Mouse (Mus musculus) embryo, embryonic 10 days (tissue): ENCODE results near the gene Cyp2c54.
"Not testable (repeated sequence)": the region's sequence is repeated elsewhere in the genome, so short reads cannot be mapped to it uniquely, and the experiment has no call there.

Experiments
- DNase-seq: peaks from one replicate; pipeline ENCODE4 v3.0.0-alpha.2; 2015; ENCODE audit warnings: low spot score

Gene Cyp2c54

DNA sequence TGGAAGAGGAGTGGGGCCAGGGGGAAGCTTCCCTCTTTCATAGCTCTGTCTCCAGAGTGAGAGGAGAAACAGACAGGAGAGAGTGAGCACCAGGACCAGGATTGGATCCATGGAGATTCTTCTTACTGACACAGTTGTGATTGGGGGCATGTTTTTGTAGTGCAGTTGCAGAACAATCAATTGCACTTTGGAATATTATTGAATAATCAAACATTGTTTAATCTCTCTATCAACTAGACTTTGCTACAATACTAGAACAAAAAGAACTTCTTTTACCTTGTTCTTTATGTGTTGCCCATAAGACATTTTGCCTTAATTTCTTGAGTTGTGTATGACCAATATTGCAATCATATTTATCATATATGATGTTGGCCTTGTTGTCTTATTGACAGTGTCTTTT lies at the start of gene Cyp2c54:
Cyp2c54 (minus strand) TSS at position 127 of the 400 bp plus-strand sequence.
- DNase-seq = no peak

DNA sequence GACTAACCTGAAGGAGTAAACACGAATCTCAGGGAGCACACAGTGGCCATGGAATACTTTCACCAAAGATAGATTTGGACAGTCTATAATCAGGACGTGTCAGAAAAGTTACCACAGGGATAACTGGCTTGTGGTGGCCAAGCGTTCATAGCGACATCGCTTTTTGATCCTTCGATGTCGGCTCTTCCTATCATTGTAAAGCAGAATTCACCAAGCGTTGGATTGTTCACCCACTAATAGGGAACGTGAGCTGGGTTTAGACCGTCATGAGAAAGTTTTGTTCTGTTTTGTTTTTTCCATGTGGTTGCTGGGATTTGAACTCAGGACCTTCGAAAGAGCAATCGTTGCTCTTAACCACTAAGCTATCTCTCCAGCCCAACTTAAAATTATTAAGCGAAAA lies 46.0 kb upstream of the Cyp2c54 start:
- DNase-seq = not testable (repeated sequence)

DNA sequence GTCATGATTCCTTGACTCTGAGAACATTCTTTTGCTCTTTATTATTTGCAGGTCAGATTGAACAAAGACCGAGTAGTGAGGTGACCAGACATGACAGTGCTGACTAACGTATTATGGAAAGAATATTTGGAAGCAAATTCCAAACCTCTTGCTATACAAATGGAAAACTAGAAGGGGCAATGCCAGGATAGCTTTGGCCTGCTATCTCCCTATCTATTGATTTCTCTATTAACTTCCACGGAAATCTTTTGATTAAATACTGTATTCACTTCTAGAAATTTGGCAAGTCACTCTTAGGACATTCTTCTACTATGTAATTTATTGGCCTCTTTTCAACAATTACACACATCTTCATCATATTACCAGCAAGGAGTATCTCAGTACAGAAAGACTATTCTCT lies 17.5 kb upstream of the Cyp2c54 start:
- no peak for DNase-seq

DNA sequence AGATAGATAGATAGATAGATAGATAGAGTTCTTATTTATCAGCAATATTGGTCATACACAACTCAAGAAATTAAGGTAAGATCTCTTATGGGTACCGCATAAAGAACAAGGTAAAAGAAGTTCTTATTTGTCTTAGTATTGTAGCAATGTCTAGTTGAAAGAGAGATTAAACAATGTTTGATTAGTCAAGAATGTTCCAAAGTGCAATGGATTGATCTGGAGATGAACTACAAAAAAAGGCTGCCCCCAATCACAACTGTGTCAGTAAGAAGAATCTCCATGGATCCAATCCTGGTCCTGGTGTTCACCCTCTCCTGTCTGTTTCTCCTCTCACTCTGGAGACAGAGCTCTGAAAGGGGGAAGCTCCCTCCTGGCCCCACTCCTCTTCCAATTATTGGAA lies 15.8 kb upstream of the Cyp2c54 start, which contains the start of gene Cyp2c50:
Cyp2c50 (plus strand) TSS at position 268 of the 400 bp plus-strand sequence.
- DNase-seq = not testable (repeated sequence)

DNA sequence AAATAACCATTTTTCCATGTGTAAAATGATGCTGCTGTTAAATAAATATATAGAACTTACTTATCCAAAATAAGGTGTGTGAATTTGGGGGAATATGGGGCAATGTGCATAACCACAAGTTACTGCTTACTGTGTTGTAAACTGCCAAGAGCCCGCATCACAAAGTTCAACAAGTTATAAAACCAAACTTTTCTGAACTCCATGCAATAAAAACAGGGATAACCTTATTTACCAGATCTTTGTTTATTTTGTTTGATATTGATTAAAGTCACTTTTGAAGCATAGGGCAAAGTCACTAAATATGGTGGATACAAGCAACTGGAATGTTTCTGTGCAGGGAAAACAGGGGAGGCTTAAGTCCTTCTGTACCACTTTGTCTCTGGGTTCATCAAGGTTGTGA lies 14.8 kb upstream of the Cyp2c54 start:
- no peak for DNase-seq

DNA sequence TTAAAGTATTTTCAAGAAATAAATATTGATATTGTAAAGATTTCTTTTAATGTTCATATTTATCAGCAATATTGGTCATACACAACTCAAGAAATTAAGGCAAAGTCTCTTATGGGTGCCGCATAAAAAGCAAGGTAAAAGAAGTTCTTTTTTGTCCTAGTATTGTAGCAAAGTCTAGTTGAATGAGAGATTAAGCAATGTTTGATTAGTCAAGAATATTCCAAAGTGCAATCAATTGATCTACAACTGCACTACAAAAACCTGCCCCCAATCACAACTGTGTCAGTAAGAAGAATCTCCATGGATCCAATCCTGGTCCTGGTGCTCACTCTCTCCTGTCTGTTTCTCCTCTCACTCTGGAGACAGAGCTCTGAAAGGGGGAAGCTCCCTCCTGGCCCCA lies 81.5 kb downstream of the Cyp2c54 start, which contains the start of gene Cyp2c37:
Cyp2c37 (plus strand) TSS at position 285 of the 400 bp plus-strand sequence.
- DNase-seq = not testable (repeated sequence)

DNA sequence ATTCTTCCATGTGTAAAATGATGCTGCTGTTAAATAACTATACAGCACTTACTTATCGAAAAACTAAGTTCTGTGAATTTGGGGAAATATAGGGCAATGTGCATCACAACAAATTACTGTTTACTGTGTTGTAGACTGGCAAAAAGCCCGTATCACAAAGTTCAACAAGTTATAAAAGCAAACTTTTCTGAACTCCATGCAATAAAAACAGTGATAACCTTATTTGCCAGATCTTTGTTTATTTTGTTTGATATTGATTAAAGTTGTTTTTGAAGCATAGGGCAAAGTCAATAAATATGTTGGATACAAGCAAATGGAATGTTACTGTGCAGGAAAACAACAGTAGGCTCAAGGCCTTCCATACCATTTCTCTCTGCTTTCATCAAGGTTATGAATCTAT lies 84.2 kb downstream of the Cyp2c54 start:
- DNase-seq = no peak
